Mouse (Mus musculus) brown adipose tissue, adult 24 weeks (tissue): Measurements from ENCODE around the gene Krt17. TPM values are rescaled to one million over a fixed set of nuclear protein-coding genes. Genes with fewer than 3 reads are reported as not detected.
"Not testable (repeated sequence)": the region's sequence is repeated elsewhere in the genome, so short reads cannot be mapped to it uniquely, and the experiment has no call there.

Experiments
- H3K27ac ChIP-seq: fragments of 200-500 bp; replicated peaks from 2 replicates; pipeline ENCODE4 v1.5.1; 2012; ENCODE audit warnings: low read depth, mild to moderate bottlenecking, low read length
- H3K4me1 ChIP-seq: fragments of 200-500 bp; 2 replicates; pipeline ENCODE4 v1.6.1; 2012; ENCODE audit warnings: low read length, mixed read lengths; ENCODE audit not compliant: control insufficient read depth, insufficient read depth, insufficient read length
- H3K4me3 ChIP-seq: fragments of 200-500 bp; 2 replicates; pipeline ENCODE4 v1.5.1; 2012; ENCODE audit warnings: low read depth, mild to moderate bottlenecking, low read length, moderate library complexity; ENCODE audit not compliant: insufficient read depth
- polyA plus RNA-seq: library from polyadenylated mRNA; stranded (reverse); fragments of >200 nt; gene quantifications from 2 replicates; pipeline ENCODE4 v1.2.4, GENCODE M21; 2012; ENCODE audit not compliant: missing spikeins, insufficient read depth, insufficient read length

Gene Krt17
- polyA plus RNA-seq = not detected in 2 replicates

DNA sequence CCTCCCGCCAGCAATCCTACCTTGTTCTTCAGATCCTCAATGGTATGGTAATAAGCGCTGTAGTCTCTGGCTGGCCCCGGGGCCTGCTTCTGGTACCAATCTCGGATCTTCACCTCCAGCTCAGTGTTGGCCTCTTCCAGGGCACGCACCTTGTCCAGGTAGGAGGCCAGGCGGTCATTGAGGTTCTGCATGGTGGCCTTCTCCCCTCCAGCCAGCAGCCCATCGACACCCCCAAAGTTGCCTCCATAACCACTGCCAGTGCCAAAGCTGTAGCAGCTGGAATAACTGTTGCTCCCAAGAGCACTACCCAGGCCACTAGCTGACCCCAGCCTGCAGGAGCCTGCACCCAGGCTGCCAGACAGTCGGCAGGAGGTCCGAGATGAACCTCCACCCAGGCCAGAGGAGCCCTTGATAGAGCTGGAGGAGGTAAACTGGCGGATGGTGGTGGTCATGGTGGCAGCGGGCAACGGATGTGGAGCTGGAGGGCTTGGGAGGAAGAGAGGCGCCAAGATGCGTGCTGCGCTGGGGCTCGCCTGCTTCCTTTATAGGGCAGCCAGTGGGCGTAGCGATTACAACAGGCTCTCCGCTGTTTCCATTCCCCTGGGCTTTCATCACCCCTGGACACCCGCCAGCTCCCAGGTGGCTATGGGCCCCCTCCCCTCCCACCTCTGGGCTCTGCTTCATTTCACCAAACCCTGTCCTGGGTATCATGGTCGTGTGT is at the start of gene Krt17:
Krt17 (minus strand) TSS at position 516 of the 721 bp plus-strand sequence.
- H3K27ac ChIP-seq = no peak within 1 kb of the TSS
- H3K4me3 ChIP-seq = no peak within 1 kb of the TSS
- H3K4me1 ChIP-seq = no peaks in the 10 kb centered on the region

GRCm38 (mm10) chr11:100308672-100309071 is 47.8 kb upstream of the Krt17 start:
- H3K4me3 ChIP-seq, H3K27ac ChIP-seq, H3K4me1 ChIP-seq: not testable (repeated sequence)

- Histone ChIP-seq H3K27ac (no peak overlapping the region), H3K4me1 (no peaks in the 10 kb centered on the region; the same call in 1 of the 2 replicates), H3K4me3 (no peak overlapping the region)
These were observed 47.1 kb upstream of the Krt17 start for GRCm38 (mm10) chr11:100307900-100308299.

- no peak overlapping the region for H3K4me3 ChIP-seq
- H3K27ac ChIP-seq = no peak overlapping the region
- H3K4me1 ChIP-seq = no peaks in the 10 kb centered on the region
These were observed 40.5 kb upstream of the Krt17 start for GRCm38 (mm10) chr11:100301292-100301691.

DNA sequence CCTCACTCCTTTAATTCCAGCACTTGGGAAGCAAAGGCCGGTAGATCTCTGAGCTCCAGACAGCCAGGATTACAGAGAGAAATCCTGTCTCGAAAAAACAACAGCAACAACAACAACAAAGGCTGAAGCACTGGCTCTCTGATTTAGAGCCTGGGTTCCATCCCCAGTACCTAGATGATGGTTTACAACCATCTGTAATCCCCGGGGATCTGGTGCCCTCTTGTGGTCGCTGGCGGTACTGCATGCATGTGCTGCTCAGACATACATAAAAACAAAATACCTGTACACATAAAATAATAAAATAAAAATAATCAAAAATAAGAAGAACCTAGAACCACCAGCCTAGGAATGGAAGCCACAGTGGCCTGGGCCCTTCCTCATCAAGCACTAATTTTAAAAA is 39.5 kb upstream of the Krt17 start:
- no peak overlapping the region for H3K27ac ChIP-seq
- no peaks in the 10 kb centered on the region for H3K4me1 ChIP-seq
- H3K4me3 ChIP-seq = no peak overlapping the region

- no peak overlapping the region for H3K4me3 ChIP-seq
- H3K27ac ChIP-seq = no peak overlapping the region
- H3K4me1 ChIP-seq = no peaks in the 10 kb centered on the region
These were observed 37.6 kb upstream of the Krt17 start for GRCm38 (mm10) chr11:100298274-100299036.

- no peak overlapping the region for H3K4me3 ChIP-seq
These were observed 37.0 kb upstream of the Krt17 start for GRCm38 (mm10) chr11:100297801-100298200.

DNA sequence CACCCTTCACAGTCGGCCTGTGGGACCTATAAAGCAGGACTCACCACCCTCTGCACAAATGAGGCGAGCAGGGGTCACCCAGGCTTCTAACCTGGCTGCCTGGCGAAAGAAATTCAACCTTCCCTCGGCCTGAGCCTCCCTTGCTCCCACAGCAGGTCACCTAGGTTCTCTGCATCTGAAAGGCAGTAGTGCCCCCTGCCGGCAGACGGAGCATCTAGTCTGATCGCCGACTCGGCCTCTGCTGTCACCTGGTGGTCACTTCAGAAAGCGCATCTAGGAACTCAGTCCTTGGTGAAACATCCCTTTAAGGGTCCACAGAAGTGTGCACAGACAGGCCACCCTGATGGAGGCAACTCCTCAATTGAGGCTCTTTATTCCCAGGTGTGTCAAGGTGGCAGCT is 34.5 kb upstream of the Krt17 start:
- H3K4me1 ChIP-seq = no peaks in the 10 kb centered on the region
- H3K4me3 ChIP-seq = no peak overlapping the region
- no peak overlapping the region for H3K27ac ChIP-seq

More at GRCm38 (mm10) chr11:100297801-100298200, 37.0 kb upstream of the Krt17 start:
- H3K4me1 ChIP-seq = no peaks in the 10 kb centered on the region
- no peak overlapping the region for H3K27ac ChIP-seq

GRCm38 (mm10) chr11:100292884-100293283 is 32.1 kb upstream of the Krt17 start:
- Histone ChIP-seq H3K4me1 (no peaks in the 10 kb centered on the region), H3K4me3 (no peak overlapping the region), H3K27ac (no peak overlapping the region)

DNA sequence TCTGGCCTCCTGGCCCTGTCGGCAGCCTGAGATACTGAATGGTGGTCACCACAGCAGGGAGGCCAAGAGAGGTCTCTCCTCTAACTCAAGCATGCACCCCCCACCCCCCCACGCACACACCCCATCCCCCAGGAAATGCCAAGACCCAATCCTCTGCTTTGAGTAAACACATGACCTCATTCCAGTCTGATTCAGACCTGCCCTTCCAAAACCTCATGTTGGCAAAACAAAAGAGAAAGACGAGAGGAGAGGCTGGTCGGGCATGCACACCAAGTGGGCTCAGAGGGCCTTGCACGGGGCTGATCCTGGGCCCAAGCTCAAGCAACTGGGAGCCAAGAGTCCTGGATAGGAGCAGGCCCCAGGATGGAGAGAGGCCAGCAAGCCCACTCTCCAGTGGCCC is 29.4 kb upstream of the Krt17 start:
- Histone ChIP-seq H3K27ac (no peak overlapping the region), H3K4me3 (no peak overlapping the region), H3K4me1 (no peaks in the 10 kb centered on the region)

DNA sequence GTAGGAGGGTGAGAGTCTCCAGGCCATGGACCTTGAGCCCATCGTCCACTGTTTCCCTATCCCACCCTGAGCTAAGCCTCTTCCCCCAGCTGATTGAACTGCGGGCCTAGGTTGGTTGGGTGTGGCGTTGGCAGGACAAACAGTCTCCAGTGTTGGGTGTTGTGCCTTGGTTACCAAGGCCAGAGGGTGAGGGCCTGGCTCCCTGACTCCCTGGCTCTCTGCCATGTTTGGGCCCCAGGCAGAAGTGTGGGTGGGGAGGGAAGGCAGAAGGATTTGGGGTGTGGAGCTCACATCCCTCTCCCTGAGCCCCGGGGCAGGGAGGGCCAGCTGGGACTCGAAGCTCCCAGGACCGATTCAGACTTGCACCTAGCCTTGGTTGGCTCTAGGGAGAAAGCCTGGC is 28.1 kb upstream of the Krt17 start:
- no peaks in the 10 kb centered on the region for H3K4me1 ChIP-seq
- H3K4me3 ChIP-seq = no peak overlapping the region
- H3K27ac ChIP-seq = no peak overlapping the region

GRCm38 (mm10) chr11:100287024-100287423 is 26.2 kb upstream of the Krt17 start:
- Histone ChIP-seq H3K27ac (no peak overlapping the region), H3K4me3 (no peak overlapping the region), H3K4me1 (no peaks in the 10 kb centered on the region)

DNA sequence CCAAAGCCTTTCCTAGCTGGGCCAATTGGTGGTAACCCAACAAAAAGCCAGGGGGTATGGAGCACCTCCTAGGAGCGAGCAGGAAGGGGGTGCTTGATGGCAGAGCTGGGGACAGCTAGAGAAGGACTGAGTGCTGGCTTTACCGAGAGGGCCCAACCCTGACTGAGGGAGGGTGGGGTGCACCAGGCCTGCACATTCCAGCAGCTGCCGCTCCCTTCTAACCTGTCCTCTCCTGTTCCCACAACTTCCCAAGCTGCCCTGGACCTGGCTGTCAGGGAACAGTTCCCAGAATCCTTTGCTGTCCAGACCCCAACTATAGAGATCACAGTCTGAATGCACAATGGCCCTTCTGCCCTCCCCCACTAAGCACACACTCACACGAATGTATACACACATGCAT is 24.2 kb upstream of the Krt17 start:
- Histone ChIP-seq H3K27ac (no peak overlapping the region), H3K4me3 (no peak overlapping the region), H3K4me1 (no peaks in the 10 kb centered on the region)

GRCm38 (mm10) chr11:100282549-100282948 is 21.7 kb upstream of the Krt17 start:
- Histone ChIP-seq H3K4me1 (no peaks in the 10 kb centered on the region), H3K27ac (no peak overlapping the region), H3K4me3 (no peak overlapping the region)

DNA sequence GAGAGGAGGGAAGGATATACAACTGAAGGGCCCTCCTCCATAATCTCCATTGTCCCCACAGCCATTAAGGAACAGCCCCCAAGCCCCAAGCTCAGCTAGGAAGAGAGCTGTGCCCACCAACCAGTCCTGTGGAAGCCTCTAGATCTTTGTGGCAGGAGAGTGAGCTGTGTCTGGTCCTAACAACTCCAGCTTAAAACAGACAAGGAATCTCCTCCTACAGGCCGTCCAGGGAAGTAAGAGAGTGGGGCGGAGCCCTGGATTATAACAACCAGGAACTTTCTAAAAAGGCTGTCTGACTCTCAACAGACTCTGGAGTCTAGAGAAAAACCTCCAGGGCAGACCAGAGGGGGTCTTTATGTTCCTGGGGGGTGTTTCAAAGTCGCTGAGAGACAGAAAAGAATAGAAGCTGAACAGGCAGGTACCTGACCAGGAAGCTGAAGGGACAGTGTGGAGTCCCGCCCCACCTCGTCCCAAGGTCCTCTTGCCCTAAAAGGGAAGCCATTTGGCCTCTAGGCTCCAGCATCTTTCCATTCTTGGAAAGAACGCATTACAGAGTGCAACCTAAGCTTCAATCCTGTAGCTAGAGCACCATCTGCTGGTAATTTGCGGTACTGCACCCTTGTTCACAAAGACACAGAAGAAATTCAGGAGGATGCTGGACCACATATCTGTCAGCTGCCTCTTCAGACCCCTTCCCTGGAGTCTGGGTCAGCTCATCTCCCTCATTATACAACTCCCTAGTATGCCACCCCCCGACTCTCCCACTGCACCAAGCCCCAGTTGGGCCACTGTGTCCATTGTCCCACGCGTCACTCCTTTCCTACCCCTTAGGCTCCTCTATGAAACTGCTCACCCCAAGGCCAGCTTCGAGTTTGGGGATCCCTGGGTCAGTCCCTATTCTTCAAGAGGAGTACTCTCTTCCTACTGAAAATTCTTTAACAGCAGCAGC is 21.0 kb upstream of the Krt17 start:
- Histone ChIP-seq H3K27ac (no peak overlapping the region), H3K4me1 (no peaks in the 10 kb centered on the region), H3K4me3 (no peak overlapping the region)
